Mouse (Mus musculus) embryonic fibroblast, embryonic 13.5 days (primary cell): ENCODE results near the gene Arhgap28.

Source experiments
- CTCF ChIP-seq: IDR thresholded peaks from 2 replicates; pipeline ENCODE4 v1.5.1; 2011; ENCODE audit warnings: mild to moderate bottlenecking, control low read depth, low read length, moderate library complexity, borderline replicate concordance; ENCODE audit not compliant: insufficient read depth
- POLR2A ChIP-seq: IDR thresholded peaks from 2 replicates; pipeline ENCODE4 v1.6.1; 2011; ENCODE audit warnings: low read depth, mild to moderate bottlenecking, control low read depth, low read length, moderate library complexity

- no peak for TF ChIP-seq CTCF
- TF ChIP-seq POLR2A, result no peak
These were observed 9.1 kb downstream of the Arhgap28 start for GRCm38 (mm10) chr17:67994861-67995260.
